Mouse (Mus musculus) spleen, adult 18-20 months (tissue): ENCODE results near the gene Slc1a5.
A peak's percentile ranks its signal among the peaks of the same experiment; 100 is the strongest.

Experiments
- DNase-seq, 2 experiments: peaks; one replicate each; pipeline ENCODE4 v3.0.0; 2022; ENCODE audit warnings: mixed read lengths in 2 of 2

The Slc1a5 gene

DNA sequence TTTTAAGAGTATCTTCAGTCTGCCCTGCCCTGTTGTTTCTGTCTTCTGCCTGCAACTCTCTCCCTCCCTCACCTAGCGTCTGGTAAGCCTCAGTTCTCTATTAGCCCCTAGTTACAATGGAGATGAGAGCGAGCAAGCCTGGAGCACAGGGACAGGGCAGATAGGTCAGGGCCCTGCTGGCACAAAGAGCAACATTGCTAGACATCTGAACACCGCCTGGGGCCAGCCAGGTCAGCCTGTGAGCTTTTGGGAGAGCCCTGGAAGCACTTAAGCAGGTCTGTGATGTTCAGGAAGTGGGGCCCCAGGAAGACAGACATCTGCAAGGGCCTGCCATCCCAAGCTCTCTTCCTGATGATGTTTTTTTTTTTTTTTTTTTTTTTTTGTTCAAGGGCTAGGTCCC is 40.0 kb downstream of the Slc1a5 start:
- DNase-seq, result no peak

- DNase-seq, result no peak
Observed at GRCm38 (mm10) chr7:16821669-16822101, 40.5 kb downstream of the Slc1a5 start.

GRCm38 (mm10) chr7:16823734-16824133 is 42.6 kb downstream of the Slc1a5 start:
- no peak for DNase-seq

DNA sequence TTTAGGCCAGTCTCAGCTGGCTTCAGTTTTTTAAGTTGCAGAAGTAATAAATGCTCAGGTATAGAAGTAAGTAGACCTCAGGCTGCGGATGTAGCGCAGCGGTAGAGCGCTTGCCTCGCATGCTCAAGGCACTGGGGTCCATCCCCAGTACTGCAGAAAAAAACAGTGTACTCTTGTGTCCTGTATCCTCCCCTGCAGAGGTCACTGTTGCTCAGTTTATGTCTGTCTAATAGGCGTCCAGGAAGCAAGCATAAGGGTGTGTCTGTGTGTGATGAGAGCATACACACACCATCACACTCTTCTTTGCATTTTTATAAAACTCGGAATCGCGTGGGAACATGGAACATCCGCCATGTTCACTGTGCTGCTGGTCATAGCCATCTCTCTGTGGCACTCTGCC is 44.6 kb downstream of the Slc1a5 start:
- peak; percentile 27 to 56 for DNase-seq

DNA sequence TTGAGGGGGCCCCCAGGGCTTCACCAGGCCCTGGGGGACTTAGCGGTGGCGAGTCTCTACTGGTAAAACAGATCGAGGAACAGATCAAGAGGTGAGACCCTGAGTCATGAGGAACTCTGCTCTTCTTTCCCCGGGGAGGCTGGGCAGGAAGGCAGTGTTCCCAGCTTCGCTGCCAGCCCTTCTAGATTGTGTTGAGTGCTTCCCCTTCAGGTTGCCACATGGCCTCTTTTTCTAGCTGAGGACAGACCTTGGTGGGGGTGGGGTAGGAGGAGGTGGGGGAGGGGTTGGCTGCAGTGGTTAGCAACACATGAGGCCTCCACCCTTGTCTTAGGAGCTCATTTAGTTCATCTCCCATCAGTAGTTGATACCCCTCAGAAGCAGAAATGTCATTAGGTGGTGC is 45.4 kb downstream of the Slc1a5 start:
- DNase-seq, result no peak

DNA sequence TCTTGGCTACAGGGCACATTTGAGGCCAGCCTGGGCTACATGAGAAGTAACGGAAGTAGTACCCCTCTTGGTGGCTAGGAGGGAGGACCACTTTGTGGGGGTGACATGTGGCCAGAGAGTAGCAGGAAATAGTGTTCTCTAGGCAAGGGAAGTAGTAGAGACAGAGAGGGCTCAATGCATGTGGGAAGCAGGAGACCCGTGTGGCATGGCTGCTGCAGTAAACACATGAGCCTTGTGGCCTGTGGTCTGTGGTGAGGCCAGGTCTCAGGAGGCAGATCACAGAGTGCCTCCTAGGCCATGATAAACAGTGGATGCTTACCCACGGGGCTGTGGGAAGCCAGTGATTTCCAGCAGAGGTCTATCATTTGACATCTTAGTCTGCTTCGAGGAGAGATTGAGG is 46.1 kb downstream of the Slc1a5 start:
- peak in 1 of 2 experiments; percentile 12 for DNase-seq

GRCm38 (mm10) chr7:16830449-16830848 is 49.3 kb downstream of the Slc1a5 start:
- no peak for DNase-seq

DNA sequence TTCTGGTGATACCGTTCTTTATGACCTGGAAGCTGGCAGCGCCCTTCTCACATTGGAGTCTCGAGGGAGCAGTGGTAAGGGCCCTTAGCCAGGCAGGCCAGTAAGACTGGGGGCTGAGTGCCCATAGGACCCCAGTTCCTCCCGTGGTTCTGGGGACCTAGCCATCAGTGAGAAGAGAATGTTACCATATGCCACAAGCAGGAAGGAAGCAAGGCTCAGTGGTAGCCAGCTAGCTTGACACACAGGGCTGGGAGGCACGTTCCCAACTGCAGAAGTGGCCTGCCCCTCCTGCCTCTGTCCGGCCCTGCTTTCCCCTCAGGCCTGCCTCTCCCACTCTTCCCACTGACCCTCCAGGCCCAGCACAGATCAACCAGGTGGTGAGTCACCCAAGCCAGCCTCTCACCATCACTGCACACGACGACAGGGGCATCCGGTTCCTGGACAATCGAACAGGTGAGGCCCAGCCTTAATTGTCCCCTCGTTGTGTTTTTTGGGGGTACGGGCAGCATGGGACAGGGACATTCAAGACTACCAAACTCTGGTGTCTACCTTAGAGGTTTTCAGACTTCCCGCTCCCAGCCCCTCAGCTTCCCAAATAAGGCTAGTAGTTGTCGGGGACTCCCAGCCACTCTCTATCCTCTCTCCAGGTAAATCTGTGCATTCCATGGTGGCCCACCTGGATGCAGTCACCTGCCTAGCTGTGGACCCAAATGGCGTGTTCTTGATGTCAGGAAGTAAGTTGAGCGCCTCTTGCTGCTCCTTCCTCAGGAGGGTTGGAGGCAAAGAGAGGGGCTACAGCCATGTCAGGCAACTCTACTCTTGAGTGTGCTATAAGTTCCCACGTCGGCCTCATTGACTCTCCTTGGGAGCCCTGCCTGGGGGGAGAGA is 57.0 kb downstream of the Slc1a5 start:
- DNase-seq, result peak; percentile 51 to 57

GRCm38 (mm10) chr7:16838804-16839426 is 57.8 kb downstream of the Slc1a5 start:
- DNase-seq, result peak in 1 of 2 experiments; percentile 29

- DNase-seq, result no peak
Observed at GRCm38 (mm10) chr7:16839427-16840108, 58.4 kb downstream of the Slc1a5 start.

- DNase-seq, result no peak
Observed at GRCm38 (mm10) chr7:16840109-16840491, 59.0 kb downstream of the Slc1a5 start.

- no peak for DNase-seq
Observed at GRCm38 (mm10) chr7:16841078-16841477, 59.9 kb downstream of the Slc1a5 start.

GRCm38 (mm10) chr7:16841561-16842560 is 60.7 kb downstream of the Slc1a5 start:
- peak; percentile 75 to 83 for DNase-seq

- peak; percentile 89 to 95 for DNase-seq
Observed at GRCm38 (mm10) chr7:16842645-16843063, 61.5 kb downstream of the Slc1a5 start, which contains the start of gene Prkd2. TSS of gene Prkd2 (plus strand) at chr7:16842902.

DNA sequence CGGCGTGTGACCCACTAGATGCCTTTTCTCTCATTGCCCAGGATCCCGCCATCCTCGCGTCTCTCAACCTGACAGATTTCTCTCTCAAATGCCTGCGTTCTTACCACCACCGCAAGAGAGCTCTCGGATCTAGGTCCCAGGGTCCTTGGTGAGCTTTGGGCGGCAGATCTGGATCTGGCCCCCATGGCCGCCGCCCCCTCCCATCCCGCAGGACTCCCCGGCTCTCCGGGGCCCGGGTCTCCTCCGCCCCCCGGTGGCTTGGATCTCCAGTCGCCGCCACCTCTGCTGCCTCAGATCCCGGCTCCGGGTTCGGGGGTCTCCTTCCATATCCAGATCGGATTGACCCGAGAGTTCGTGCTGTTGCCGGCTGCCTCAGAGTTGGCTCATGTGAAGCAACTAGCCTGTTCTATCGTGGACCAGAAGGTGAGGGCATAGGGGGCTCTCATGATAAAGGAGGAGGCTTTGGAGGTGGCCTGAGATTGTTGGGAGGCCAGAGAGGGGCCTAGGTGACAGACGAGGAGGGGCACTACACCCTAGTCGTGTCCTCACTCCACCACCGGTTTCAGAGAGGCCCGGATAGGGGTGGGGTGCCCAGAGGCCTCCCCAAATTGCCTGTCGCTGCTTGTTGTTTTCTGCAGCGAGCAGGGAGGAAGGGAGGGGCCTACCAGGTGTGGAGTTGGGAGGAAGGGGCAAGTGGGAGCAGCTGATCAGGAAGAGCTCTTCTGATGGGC is 62.5 kb downstream of the Slc1a5 start:
- peak; percentile 58 to 66 for DNase-seq

GRCm38 (mm10) chr7:16844696-16845071 is 63.5 kb downstream of the Slc1a5 start:
- peak in 1 of 2 experiments; percentile 10 for DNase-seq

- DNase-seq, result peak; percentile 66 to 73
Observed at GRCm38 (mm10) chr7:16845072-16845819, 64.1 kb downstream of the Slc1a5 start.

DNA sequence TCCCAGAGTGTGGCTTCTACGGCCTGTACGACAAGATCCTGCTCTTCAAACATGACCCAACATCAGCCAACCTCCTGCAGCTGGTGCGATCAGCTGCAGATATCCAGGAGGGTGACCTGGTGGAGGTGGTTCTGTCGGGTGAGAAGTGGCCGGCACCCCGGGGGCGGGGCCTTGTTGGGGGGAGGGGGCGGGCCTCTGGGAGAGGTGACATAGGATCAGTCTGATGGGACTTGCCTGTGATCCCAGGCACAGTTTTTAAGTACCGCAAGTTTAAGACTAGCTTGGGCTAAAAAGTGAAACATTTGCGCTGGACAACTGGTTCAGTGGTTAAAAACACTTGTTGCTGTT is 64.7 kb downstream of the Slc1a5 start:
- DNase-seq, result peak in 1 of 2 experiments; percentile 11

GRCm38 (mm10) chr7:16846775-16847174 is 65.6 kb downstream of the Slc1a5 start:
- no peak for DNase-seq

- DNase-seq, result no peak
Observed at GRCm38 (mm10) chr7:16847507-16847906, 66.4 kb downstream of the Slc1a5 start.
